Mouse (Mus musculus): ENCODE measurements around the gene Fam13c.
"Not testable (repeated sequence)": the region's sequence is repeated elsewhere in the genome, so short reads cannot be mapped to it uniquely, and the experiment has no call there.

Gene Fam13c

GRCm38 (mm10) chr10:70439676-70440521 lies at the start of gene Fam13c:
Gene Fam13c (plus strand): TSS chr10:70440481.
- in situ Hi-C loops (cut with MboI, MseI), result no loop called here

GRCm38 (mm10) chr10:70395900-70396299 lies 44.4 kb upstream of the Fam13c start:
- in situ Hi-C loops (cut with MboI, MseI), result no loop called here

GRCm38 (mm10) chr10:70398224-70398623 lies 42.1 kb upstream of the Fam13c start:
- in situ Hi-C loops (cut with MboI, MseI), result no loop called here

GRCm38 (mm10) chr10:70402006-70402405 lies 38.3 kb upstream of the Fam13c start:
- in situ Hi-C loops (cut with MboI, MseI), result no loop called here

- in situ Hi-C loops (cut with MboI, MseI), result no loop called here
Observed at GRCm38 (mm10) chr10:70402711-70403110, 37.6 kb upstream of the Fam13c start.

- in situ Hi-C loops (cut with MboI, MseI), result no loop called here
Observed at GRCm38 (mm10) chr10:70417811-70418486, 22.3 kb upstream of the Fam13c start.

GRCm38 (mm10) chr10:70419282-70420264 lies 20.7 kb upstream of the Fam13c start:
- in situ Hi-C loops (cut with MboI, MseI), result no loop called here

- in situ Hi-C loops (cut with MboI, MseI), result no loop called here
Observed at GRCm38 (mm10) chr10:70426373-70426772, 13.9 kb upstream of the Fam13c start.

GRCm38 (mm10) chr10:70428121-70428662 lies 12.1 kb upstream of the Fam13c start:
- in situ Hi-C loops (cut with MboI, MseI), result no loop called here

- in situ Hi-C loops (cut with MboI, MseI), result no loop called here
Observed at GRCm38 (mm10) chr10:70429341-70429740, 10.9 kb upstream of the Fam13c start.

GRCm38 (mm10) chr10:70433334-70433733 lies 6.9 kb upstream of the Fam13c start:
- in situ Hi-C loops (cut with MboI, MseI), result no loop called here

GRCm38 (mm10) chr10:70433736-70434135 lies 6.5 kb upstream of the Fam13c start:
- in situ Hi-C loops (cut with MboI, MseI), result not testable (repeated sequence)

- in situ Hi-C loops (cut with MboI, MseI), result no loop called here
Observed at GRCm38 (mm10) chr10:70436656-70437055, 3.6 kb upstream of the Fam13c start.

GRCm38 (mm10) chr10:70437289-70437688 lies 3.0 kb upstream of the Fam13c start:
- in situ Hi-C loops (cut with MboI, MseI), result no loop called here

- in situ Hi-C loops (cut with MboI, MseI), result no loop called here
Observed at GRCm38 (mm10) chr10:70440639-70441461, 569 bp downstream of the Fam13c start.

GRCm38 (mm10) chr10:70442156-70442555 lies 1.9 kb downstream of the Fam13c start:
- in situ Hi-C loops (cut with MboI, MseI), result no loop called here

- in situ Hi-C loops (cut with MboI, MseI), result no loop called here
Observed at GRCm38 (mm10) chr10:70442623-70443022, 2.3 kb downstream of the Fam13c start.

GRCm38 (mm10) chr10:70447787-70448186 lies 7.5 kb downstream of the Fam13c start:
- in situ Hi-C loops (cut with MboI, MseI), result no loop called here

- in situ Hi-C loops (cut with MboI, MseI), result no loop called here
Observed at GRCm38 (mm10) chr10:70449206-70449605, 8.9 kb downstream of the Fam13c start.

- in situ Hi-C loops (cut with MboI, MseI), result no loop called here
Observed at GRCm38 (mm10) chr10:70455886-70456305, 15.6 kb downstream of the Fam13c start.
